Mouse (Mus musculus) forebrain, embryonic 11.5 days (tissue): Measurements from ENCODE around the gene G3bp1. TPM values are rescaled to one million over a fixed set of nuclear protein-coding genes. Genes with fewer than 3 reads are reported as not detected.
A peak's percentile ranks its signal among the peaks of the same experiment; 100 is the strongest.

Experiments used
- ATAC-seq: fragments of 200-750 bp; cut with Nextera tagmentation; replicated peaks from 2 replicates; pipeline ENCODE4 v1.8.0; 2017; ENCODE audit warnings: moderate TSS enrichment; ENCODE audit not compliant: low FRiP score
- DNase-seq: peaks from one replicate; pipeline ENCODE4 v3.0.0-alpha.2; 2017; ENCODE audit warnings: low spot score
- H3K27ac ChIP-seq: fragments of 300-500 bp; sonication (generic); 2 replicates; pipeline ENCODE4 v1.5.1; 2014; ENCODE audit warnings: low read depth, low read length
- H3K27me3 ChIP-seq: fragments of 300-500 bp; sonication (generic); 2 replicates; pipeline ENCODE4 v1.6.1; 2014; ENCODE audit warnings: mild to moderate bottlenecking, low read length, mixed read lengths; ENCODE audit not compliant: control insufficient read depth, insufficient read depth
- H3K36me3 ChIP-seq: fragments of 300-500 bp; sonication (generic); 2 replicates; pipeline ENCODE4 v1.6.1; 2014; ENCODE audit warnings: mild to moderate bottlenecking, low read length, moderate library complexity, mixed read lengths; ENCODE audit not compliant: control insufficient read depth, insufficient read depth
- H3K4me1 ChIP-seq: fragments of 300-500 bp; sonication (generic); replicated peaks from 2 replicates; pipeline ENCODE4 v1.6.1; 2014; ENCODE audit warnings: low read length, mixed read lengths; ENCODE audit not compliant: control insufficient read depth, insufficient read depth
- H3K4me2 ChIP-seq: fragments of 300-500 bp; sonication (generic); 2 replicates; pipeline ENCODE4 v1.6.1; 2014; ENCODE audit warnings: low read depth, mild to moderate bottlenecking, low read length, moderate library complexity, mixed read lengths; ENCODE audit not compliant: severe bottlenecking
- H3K4me3 ChIP-seq: fragments of 300-500 bp; sonication (generic); 2 replicates; pipeline ENCODE4 v1.5.1; 2014; ENCODE audit warnings: low read depth, low read length
- H3K9ac ChIP-seq: fragments of 300-500 bp; sonication (generic); 2 replicates; pipeline ENCODE4 v1.6.1; 2014; ENCODE audit warnings: low read length
- H3K9me3 ChIP-seq: fragments of 300-500 bp; sonication (generic); 2 replicates; pipeline ENCODE4 v1.6.1; 2016; ENCODE audit warnings: low read length, mixed read lengths; ENCODE audit not compliant: control insufficient read depth
- WGBS: fragments of 180-500 bp; shearing (Covaris S2); extraction: QIAGEN DNeasy Blood & Tissue Kit; methylation state at CpG from one replicate; pipeline ENCODE4 v1.1.7; 2014; 5-methylcytosine and 5-hydroxymethylcytosine counted together
- polyA plus RNA-seq: library from polyadenylated mRNA; unstranded; fragments of >200 nt; fragmentation: Nextera tagmentation; extraction: Ambion mirVana; gene quantifications from 2 replicates; pipeline ENCODE4 v1.2.1, GENCODE M21; 2014

The G3bp1 gene
- polyA plus RNA-seq, 1 experiment from 2014 or later, result 267 TPM

- Histone ChIP-seq H3K9ac (no peak overlapping the region), H3K4me1 (no peaks in the 10 kb centered on the region), H3K4me2 (no peak overlapping the region), H3K27me3 (no peaks in the 10 kb centered on the region), H3K4me3 (no peak overlapping the region), H3K36me3 (no peaks in the 10 kb centered on the region; the same call in 1 of the 2 replicates), H3K9me3 (no peaks in the 10 kb centered on the region), H3K27ac (no peak overlapping the region)
- 85% methylated on average over 5 of the region's 5 CpGs for WGBS
- DNase-seq (no peak), ATAC-seq (no peak)
These were observed 33.4 kb downstream of the G3bp1 start for GRCm38 (mm10) chr11:55502886-55503285.

DNA sequence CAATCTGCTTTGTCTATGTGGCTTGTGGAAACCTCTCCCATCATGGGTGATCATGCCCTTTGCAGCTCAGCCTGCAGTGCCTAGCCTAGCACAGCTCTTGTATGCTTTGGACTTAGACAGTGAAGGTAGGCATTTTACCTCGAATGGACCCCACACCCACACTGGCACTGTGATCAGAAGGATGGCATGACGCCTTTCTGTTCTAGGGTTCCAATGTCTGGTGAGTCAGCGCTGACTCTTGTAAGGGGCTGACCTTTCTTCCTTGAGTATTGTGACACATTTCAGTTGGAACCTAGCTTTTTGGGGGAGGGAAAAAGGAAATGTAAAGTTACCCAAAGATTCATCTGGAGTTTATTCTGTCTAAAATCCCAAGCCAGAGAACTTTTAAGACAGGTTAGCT, 36.0 kb downstream of the G3bp1 start:
- ATAC-seq, result no peak
- no peaks in the 10 kb centered on the region for H3K27me3 ChIP-seq

GRCm38 (mm10) chr11:55511374-55511773, 41.9 kb downstream of the G3bp1 start:
- H3K4me3 ChIP-seq, result no peak overlapping the region
- no peak overlapping the region for H3K9ac ChIP-seq
- ATAC-seq, result no peak
- no peaks in the 10 kb centered on the region for H3K36me3 ChIP-seq
- DNase-seq, result no peak
- H3K27me3 ChIP-seq, result no peaks in the 10 kb centered on the region
- WGBS, result 57% methylated on average over 5 of the region's 5 CpGs
- no peak overlapping the region for H3K4me2 ChIP-seq
- no peaks in the 10 kb centered on the region for H3K4me1 ChIP-seq
- no peak overlapping the region for H3K27ac ChIP-seq
- H3K9me3 ChIP-seq, result no peaks in the 10 kb centered on the region

More for the DNA sequence above, 36.0 kb downstream of the G3bp1 start:
- Histone ChIP-seq H3K4me2 (no peak overlapping the region), H3K9me3 (no peaks in the 10 kb centered on the region), H3K27ac (no peak overlapping the region), H3K4me1 (no peaks in the 10 kb centered on the region), H3K36me3 (no peaks in the 10 kb centered on the region; the same call in 1 of the 2 replicates), H3K4me3 (no peak overlapping the region), H3K9ac (no peak overlapping the region)
- no peak for DNase-seq
- WGBS, result 95% methylated on average over 3 of the region's 3 CpGs

DNA sequence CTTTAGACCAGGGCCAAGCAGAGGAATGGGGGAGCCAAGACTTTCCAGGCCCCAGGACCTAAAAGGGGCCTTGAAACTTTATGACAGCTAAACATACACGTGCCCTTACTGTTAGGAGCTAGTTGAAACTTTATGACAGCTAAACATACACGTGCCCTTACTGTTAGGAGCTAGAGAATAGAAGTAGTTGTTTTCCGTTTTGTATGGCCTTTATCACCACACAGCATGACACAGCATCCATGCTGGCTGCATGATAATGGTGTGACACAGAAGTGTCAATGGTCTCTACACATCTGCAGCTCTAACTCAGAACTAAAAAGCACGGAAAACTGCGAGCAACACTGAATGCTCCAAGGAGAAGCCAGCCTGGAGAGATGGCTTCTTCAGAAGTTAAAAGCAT, 48.2 kb downstream of the G3bp1 start:
- H3K27me3 ChIP-seq, result no peaks in the 10 kb centered on the region
- no peaks in the 10 kb centered on the region for H3K9me3 ChIP-seq
- DNase-seq, result no peak
- no peak for ATAC-seq
- H3K27ac ChIP-seq, result no peak overlapping the region
- no peaks in the 10 kb centered on the region for H3K4me1 ChIP-seq
- H3K4me2 ChIP-seq, result no peak overlapping the region
- WGBS, result 74% methylated on average over 5 of the region's 5 CpGs
- H3K36me3 ChIP-seq, result no peaks in the 10 kb centered on the region
- no peak overlapping the region for H3K9ac ChIP-seq
- no peak overlapping the region for H3K4me3 ChIP-seq

DNA sequence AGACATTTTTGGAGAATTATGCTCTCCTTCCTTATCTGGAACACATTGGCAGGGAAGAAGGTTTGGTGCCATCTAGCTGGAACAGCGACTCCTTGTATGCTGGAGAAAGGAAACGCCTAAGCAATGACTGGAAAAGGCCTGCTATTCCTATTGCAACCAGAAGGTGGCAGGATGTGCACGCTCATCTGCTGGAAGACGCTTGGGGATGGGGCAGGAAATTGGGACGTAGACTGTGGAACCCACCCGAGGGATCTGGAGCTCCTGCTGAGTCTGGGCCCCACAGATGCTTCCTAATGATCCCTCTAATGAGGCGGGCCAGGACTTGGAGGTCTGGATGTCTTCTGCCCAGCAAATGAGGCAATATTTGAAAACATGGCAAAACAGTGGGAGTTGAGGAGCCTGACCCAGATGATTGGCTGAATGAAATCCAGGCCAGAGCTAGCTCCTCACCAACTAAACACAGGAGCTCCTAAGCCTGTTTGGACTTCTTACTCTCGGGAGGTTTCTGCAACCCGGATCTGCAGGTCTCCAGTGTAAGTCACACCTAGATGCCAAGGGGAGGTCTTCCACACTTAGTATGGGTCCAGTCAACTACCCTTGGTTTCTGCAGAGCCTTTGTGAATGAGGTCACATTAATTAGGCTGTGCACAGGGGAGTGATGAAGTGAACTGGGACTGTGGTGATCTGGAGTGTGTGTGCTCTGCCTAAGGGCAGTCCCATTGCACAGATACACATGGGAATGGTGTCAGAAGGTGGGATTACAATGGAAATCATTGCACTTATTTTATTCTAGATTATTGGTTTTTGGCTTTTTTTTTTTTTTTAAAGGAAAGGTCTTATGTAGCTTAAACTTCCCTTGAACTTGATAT, 49.6 kb downstream of the G3bp1 start:
- Histone ChIP-seq H3K9me3 (no peaks in the 10 kb centered on the region), H3K27me3 (no peaks in the 10 kb centered on the region), H3K4me1 (no peaks in the 10 kb centered on the region), H3K36me3 (no peaks in the 10 kb centered on the region), H3K9ac (no peak overlapping the region), H3K4me3 (no peak overlapping the region), H3K4me2 (no peak overlapping the region), H3K27ac (no peak overlapping the region)
- ATAC-seq (0 out of 2 replicates have a peak, but pooled peaks have one; percentile 63), DNase-seq (peak; percentile 81)
- 9% methylated on average over 9 of the region's 9 CpGs for WGBS

- no peak overlapping the region for H3K4me2 ChIP-seq
- no peak overlapping the region for H3K4me3 ChIP-seq
- no peak overlapping the region for H3K27ac ChIP-seq
- WGBS, result 85% methylated on average over 7 of the region's 7 CpGs
- H3K9me3 ChIP-seq, result no peaks in the 10 kb centered on the region
- ATAC-seq (no peak), DNase-seq (no peak)
- no peaks in the 10 kb centered on the region for H3K36me3 ChIP-seq
- H3K27me3 ChIP-seq, result no peaks in the 10 kb centered on the region
- no peak overlapping the region for H3K9ac ChIP-seq
- no peaks in the 10 kb centered on the region for H3K4me1 ChIP-seq
These were observed 61.3 kb downstream of the G3bp1 start for GRCm38 (mm10) chr11:55530741-55531140.

DNA sequence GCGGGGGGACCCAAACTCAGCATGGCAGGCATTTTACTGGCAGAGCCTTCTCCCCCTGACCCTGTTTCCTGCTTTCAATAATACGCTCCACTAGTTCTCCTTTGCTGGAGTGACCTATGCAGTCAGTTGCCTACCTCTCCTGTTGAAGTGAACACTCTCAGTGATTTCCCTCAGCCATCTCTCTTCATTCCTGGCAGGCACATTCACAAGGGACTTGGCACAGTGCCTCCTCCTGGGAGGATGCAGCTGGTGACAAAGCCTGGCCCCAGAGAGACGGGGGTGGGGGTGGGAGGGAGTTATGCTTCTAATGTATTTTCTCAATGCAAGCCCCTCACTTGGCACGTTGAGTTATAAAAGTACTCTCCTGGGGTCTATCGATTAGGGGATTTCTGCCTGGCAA, 63.9 kb downstream of the G3bp1 start:
- DNase-seq (no peak), ATAC-seq (no peak)
- Histone ChIP-seq H3K4me3 (no peak overlapping the region), H3K27me3 (no peaks in the 10 kb centered on the region), H3K4me2 (no peak overlapping the region), H3K36me3 (no peaks in the 10 kb centered on the region), H3K9ac (no peak overlapping the region), H3K4me1 (no peaks in the 10 kb centered on the region), H3K27ac (no peak overlapping the region), H3K9me3 (no peaks in the 10 kb centered on the region)
- WGBS, result 72% methylated on average over 5 of the region's 5 CpGs

- no peaks in the 10 kb centered on the region for H3K4me1 ChIP-seq
- 75% methylated on average over 2 of the region's 2 CpGs for WGBS
- no peak overlapping the region for H3K27ac ChIP-seq
- no peaks in the 10 kb centered on the region for H3K27me3 ChIP-seq
- H3K4me3 ChIP-seq, result no peak overlapping the region
- H3K4me2 ChIP-seq, result no peak overlapping the region
- H3K36me3 ChIP-seq, result no peaks in the 10 kb centered on the region
- ATAC-seq, result no peak
- no peak overlapping the region for H3K9ac ChIP-seq
- no peaks in the 10 kb centered on the region for H3K9me3 ChIP-seq
- DNase-seq, result no peak
These were observed 65.3 kb downstream of the G3bp1 start for GRCm38 (mm10) chr11:55534766-55535165.

DNA sequence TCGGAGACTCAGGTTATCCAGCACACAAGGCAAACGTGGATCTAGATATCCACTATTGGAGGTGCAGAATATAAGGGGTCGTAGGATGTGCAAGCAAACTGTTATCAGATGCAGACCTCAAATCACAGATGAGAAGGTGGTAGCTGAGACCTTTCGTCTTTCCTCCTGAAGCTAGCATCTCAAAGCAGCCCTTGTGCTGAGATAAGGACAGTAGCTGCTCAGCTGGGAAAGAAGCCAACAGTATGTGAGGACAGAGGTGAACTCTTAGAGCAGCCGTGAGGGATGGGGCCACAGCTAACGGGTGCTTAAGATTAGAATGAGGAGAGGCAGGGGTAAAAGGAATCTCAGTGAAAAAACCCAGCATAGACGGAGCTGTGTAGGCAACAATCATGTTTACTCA, 72.6 kb downstream of the G3bp1 start:
- H3K4me1 ChIP-seq, result no peaks in the 10 kb centered on the region
- no peaks in the 10 kb centered on the region for H3K27me3 ChIP-seq
- 67% methylated on average over 7 of the region's 7 CpGs for WGBS

More for the DNA sequence above, 72.6 kb downstream of the G3bp1 start:
- no peak overlapping the region for H3K4me2 ChIP-seq
- H3K36me3 ChIP-seq, result no peaks in the 10 kb centered on the region
- H3K27ac ChIP-seq, result no peak overlapping the region
- ATAC-seq, result no peak
- H3K9ac ChIP-seq, result no peak overlapping the region
- no peaks in the 10 kb centered on the region for H3K9me3 ChIP-seq
- DNase-seq, result no peak
- H3K4me3 ChIP-seq, result no peak overlapping the region
